Mouse (Mus musculus) regulatory T cell (primary cell): ENCODE results near the gene Bckdha.

Experiments used
- in situ Hi-C: fragments of 300-600 bp; cut with MboI, MseI; formaldehyde crosslinking; loops from one replicate; pipeline ENCODE4 v1.15.1; 2025; ENCODE audit warnings: high pct_unique_total_duplicates

Bckdha gene

GRCm38 (mm10) chr7:25683474-25684180, 24.8 kb upstream of the Bckdha start:
- in situ Hi-C loops: loop anchor here (10.0 to 25.0 kb wide), 2 partner anchors 1309 to 1504 kb away; partner anchors contain the start of genes BC024978, Gm21983, Kcnn4 and Mia

DNA sequence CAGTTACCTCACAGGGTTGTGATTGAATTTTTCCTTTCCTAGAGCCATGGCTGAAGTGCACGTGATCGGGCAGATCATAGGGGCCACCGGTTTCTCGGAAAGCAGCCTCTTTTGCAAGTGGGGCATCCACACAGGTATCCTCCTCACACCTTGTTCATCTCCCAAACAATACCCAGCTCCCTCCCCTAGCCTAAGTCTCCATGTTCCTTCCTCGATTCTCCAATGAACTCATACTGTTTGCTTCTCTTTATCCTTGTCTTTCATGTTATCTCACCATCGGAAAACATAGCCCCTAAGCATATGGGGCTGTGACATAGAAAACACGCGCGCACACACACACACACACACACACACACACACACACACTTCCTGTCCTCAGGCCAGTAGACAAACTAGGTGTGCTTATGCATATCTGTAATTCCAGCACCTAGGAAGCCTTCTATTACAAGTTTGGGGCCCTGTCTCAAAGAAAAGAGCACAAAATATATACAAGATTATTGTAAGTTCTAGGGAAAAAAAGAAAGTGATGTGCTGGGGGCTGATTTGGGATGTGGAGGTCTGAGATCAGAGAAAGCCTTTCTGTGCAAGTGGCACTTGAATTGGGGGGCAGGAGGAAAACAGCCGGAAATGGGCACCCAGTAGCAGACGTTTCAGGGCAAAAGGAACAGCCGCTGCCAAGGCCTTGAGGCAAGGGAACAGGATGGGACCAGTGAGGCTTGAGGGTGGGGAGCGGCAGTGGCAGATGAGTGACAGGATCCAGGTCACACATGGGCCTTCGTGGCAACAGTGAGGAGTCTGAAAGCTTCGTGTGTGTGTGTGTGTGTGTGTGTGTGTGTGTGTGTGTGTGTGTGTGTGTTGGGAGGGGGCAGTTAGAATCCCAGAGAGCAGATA, 22.8 kb upstream of the Bckdha start:
- in situ Hi-C loops: loop anchor here (10.0 to 25.0 kb wide), 2 partner anchors 1307 to 1506 kb away; partner anchors contain the start of genes BC024978, Gm21983, Kcnn4 and Mia

- in situ Hi-C loops: loop anchor here (10.0 to 25.0 kb wide), 2 partner anchors 1306 to 1507 kb away; partner anchors contain the start of genes BC024978, Gm21983, Kcnn4 and Mia
Observed at GRCm38 (mm10) chr7:25680514-25681258, 21.9 kb upstream of the Bckdha start, which contains the start of gene B9d2. TSS of gene B9d2 (plus strand) at chr7:25680780.

DNA sequence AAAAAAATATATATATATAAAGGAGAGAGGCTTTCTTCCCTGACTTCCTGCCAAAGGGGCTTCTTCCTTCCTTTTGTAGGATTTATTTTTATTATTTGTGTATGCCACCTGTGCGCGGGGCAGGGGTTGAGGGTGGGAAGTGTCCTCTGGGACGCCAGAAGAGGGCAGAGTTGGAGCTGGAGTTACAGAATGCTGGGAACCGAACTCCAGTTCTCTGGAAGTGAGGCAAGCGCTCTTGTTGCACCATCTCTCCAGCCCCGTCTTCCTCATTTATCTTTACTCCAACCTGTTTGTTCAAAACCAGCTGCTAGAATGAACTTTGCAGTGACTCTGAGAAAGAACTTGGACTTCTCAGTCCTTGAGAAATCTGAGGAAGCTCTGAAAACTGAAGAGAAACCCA, 21.2 kb upstream of the Bckdha start:
- in situ Hi-C loops: loop anchor here (10.0 to 25.0 kb wide), 2 partner anchors 1305 to 1507 kb away; partner anchors contain the start of genes BC024978, Gm21983, Kcnn4 and Mia

- in situ Hi-C loops: loop anchor here (25.0 kb wide), 1 partner anchor 1510 kb away; the partner anchor contains the start of genes BC024978, Gm21983, Mia and Rab4b
Observed at GRCm38 (mm10) chr7:25677013-25677412, 18.2 kb upstream of the Bckdha start.

DNA sequence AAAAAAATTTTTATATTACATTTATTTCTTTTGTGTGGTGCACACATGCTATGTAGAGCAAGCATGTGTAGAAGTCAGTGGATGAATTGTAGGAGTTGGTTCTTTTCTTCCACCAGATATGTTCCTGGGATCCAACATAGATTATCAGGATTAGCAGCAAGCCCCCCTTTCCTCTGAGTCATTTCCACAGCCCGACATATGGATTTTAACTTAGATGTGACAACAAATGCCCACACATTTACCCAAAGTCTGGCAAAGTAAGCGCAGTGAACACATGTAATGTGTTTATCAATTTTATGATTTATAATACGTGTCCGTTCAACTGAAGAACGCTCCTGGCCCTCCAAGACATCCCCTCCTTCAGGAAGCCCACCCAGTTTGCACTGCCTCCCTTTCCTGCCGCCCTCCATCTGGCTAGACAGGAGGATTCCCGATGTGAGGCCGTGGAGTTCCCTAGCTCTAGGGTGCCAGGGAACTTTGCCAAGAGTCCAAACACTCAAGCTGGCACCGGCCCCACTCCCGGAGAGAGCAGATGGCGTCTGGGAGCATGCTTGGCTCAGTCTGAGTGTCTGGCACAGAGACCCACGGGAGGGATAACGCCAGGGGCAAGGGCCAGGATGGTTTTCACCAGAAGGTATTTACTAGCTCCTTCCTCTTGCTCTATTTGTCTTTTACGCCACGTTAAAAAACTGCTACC, 17.5 kb upstream of the Bckdha start:
- in situ Hi-C loops: loop anchor here (25.0 kb wide), 1 partner anchor 1511 kb away; the partner anchor contains the start of genes BC024978, Gm21983, Mia and Rab4b

DNA sequence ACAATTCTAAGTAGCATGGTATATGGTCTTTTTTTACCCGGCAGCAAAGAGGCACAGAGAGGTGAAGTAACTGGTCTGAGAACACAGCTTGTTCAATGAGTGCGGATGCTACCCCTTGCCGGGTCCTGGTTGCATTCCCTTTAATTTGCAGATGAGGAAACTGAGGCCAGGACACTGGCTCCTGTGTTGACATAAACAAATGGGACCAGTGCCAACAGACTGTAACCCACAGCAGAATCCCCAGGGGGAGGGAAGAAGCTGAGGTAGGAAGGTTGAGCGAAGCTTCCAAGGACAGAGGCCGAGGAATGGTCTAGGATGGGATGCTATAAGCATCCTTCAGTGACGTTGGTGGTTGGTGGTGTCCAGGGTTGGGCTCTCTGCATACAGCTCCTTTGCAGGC, 16.6 kb upstream of the Bckdha start:
- in situ Hi-C loops: loop anchor here (25.0 kb wide), 1 partner anchor 1512 kb away; the partner anchor contains the start of genes BC024978, Gm21983, Mia and Rab4b

DNA sequence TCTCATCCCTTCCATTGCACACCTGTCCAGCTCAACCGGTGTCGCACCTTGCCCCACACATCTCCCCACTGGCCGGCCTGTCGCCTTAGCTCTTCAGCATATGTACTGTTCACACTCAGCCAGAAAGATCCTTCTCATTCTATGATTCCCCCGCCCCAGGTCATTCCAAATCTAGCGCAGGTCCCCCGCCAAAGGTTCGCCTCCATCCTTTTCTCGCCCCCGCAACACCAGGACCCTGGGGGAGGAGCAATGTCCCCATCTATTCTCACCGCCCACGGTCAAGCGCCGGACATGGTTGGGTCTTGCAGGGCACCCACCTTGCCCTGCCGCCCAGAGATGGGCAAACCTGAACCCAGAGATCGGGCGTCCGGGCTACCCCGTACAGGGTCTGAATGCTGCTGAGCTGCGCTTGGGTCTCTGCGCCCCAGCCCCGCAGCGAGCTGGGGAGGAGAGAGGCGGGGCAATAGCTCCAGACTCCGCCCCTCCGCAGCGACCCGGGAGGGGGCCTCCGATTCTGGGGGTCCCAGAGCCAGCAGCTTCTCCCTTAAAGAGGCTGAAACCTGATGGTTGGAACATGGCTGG, 16.0 kb upstream of the Bckdha start, which contains the start of gene Tmem91:
Tmem91 (minus strand) TSS at position 448 of the 582 bp plus-strand sequence.
- in situ Hi-C loops: loop anchor here (25.0 kb wide), 1 partner anchor 1512 kb away; the partner anchor contains the start of genes BC024978, Gm21983, Mia and Rab4b

- in situ Hi-C loops: no loop called here
Observed at GRCm38 (mm10) chr7:25674297-25674696, 15.5 kb upstream of the Bckdha start.

- in situ Hi-C loops: no loop called here
Observed at GRCm38 (mm10) chr7:25672442-25672841, 13.7 kb upstream of the Bckdha start.

- in situ Hi-C loops: no loop called here
Observed at GRCm38 (mm10) chr7:25671686-25672085, 12.9 kb upstream of the Bckdha start.

DNA sequence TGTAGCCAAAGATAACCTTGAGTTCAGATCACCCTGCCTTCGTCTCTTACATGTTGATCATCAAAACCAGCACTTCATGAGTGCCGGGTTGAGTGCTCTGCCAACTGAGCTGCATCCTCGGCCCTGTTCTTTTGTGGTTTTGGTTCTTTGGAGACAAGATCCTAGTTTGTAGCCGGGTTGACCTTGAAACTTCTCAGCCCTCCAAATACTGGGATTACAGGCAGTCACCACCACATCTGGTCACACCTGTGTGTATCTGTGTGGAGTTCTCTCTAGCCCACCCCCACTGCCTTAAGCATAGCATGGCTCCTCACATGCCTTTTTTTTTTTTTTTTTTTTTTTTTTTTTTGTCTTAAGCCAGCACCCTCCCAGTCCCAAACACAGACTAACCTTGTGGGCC, 11.3 kb upstream of the Bckdha start:
- in situ Hi-C loops: no loop called here

DNA sequence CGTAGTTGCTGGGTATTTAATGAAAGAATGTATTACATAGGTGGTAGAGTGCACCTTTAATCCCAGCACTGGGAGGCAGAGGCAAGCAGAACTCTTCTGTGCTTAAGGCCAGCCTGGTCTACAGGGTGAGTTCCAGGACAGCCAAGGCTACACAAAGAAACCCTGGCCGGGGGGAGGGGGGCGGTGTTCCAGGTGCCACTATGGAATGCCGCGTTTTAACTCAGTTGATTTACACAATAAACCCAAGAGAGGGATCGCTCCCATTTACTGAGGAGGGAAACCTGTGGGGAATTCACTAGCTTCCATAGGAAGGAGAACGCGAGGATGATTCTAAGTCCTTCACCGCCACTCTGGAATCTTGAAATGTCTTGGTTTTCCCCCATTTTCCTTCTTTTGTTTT, 10.8 kb upstream of the Bckdha start:
- in situ Hi-C loops: no loop called here

DNA sequence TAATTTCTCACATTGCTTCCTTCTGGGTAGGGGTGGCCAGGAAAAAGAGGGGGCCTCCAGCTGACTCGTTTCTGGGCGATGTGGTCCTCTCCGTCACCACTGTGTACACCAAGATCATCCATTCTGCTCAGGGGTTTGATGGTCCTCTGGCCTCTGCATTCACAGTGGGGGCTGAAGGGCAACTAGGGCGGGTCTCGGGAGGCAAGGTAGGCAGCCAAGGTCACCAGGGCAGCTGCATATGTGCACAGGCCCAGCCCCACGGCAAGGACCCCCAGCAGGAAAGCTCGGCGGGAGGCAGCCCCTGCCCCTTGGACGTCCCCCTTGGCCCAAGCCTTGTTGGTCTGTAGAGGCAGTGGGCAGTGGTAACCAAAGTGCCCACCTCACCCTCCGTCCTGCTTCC, 10.4 kb upstream of the Bckdha start:
- in situ Hi-C loops: no loop called here

- in situ Hi-C loops: no loop called here
Observed at GRCm38 (mm10) chr7:25666381-25666780, 7.6 kb upstream of the Bckdha start.

DNA sequence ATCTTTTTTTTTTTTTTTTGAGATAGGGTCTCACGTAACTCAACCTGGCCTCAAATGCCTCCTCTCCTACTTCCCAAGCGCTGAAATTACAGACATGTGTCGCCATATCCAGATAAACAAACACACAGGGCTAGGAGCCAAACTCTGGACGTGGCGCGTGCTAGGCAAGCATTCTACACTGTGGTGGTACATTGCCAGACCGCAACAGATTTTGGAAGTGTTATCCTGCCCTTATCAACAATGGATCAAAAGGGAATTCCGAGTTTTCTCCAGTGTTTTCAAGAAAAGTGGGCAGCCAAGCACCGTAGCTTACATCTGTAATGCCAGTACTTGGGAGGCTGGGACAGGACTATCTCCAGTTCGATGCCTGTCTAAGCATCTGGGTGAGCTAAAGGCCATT, 996 bp downstream of the Bckdha start:
- in situ Hi-C loops: loop anchor here (5.0 kb wide), 1 partner anchor 35 kb away; no protein-coding TSS in a partner anchor

DNA sequence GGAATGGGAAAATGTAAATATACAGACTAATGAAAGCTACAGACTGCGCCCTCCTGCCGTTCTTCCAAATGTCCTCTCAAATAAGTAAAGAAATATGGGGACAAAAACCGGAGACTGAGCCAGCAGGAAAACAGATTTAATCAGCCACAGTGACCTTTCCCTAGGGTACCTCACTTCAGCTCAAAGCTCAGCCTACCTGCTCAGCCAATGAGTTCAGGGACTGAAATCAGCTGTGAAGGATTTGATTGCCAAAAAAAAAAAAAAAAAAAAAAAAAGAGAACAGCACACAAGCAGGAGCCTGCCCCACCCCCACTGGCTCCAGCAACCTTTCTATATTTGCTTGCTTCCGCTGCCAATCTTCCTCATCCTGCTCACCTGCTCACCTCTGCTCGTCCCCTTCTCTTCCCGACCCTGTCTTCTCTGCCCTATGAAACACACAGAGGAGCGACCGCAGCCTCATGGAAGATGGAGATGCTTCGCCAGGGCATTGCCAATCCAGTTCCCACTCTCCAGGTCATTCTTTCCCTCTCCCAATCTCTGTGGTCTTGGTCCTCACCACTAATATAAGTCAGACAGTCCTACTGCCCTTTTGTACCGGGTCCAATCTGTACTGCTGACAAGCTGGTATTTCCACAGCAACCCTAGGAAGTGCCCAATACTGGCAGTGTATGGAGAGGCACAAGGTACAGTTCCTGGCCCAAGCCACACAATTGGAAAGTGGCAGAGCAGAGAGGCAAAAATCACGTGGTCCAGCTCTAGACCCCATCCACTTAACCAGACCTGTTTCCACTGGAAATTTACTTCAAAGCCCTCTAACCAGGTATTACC, 3.0 kb downstream of the Bckdha start:
- in situ Hi-C loops: loop anchor here (5.0 kb wide), 1 partner anchor 34 kb away; no protein-coding TSS in a partner anchor

DNA sequence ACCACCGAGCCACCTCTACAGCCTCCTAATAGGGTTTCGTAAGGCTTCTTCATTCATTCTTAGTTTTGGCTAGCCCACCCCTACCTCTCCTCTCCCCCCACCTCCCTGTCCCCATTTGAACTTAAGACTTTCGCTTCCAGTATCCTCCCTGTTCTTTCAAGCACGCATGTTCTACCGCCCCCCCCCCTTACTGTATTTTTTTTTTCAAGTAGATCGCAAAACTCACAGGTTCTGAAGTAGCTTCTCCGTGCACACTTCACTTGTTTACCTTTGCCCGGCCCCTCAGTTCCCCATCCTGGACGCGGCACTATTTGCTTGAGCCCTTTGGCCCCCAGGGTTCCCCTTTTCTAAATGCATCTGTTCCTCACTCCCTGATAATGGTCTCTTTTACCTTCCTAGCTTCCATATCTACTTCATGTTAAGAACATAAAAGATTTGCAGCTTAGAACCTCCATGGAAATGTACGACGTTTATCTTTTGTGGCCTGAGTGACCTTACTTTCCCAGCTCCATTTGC, 6.5 kb downstream of the Bckdha start:
- in situ Hi-C loops: no loop called here

DNA sequence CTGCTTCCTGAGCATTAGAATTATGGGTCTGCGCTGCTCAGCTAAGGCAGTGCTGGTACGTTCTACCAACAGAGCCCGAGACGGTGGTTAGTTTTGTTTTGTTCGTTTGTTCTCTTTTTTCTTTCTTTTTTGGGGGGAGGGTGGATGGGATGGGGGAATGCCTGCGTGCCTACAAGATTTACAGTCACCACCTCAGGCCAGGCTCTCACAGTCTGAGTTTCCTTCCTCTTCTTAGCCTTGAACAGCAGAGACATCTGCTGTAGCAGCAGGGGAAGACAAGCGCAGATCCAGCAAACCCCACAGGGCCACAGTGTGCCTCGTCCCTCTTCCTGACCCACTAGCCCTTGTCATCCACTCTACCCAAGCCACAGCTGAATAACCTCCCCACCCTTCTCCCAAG, 7.5 kb downstream of the Bckdha start:
- in situ Hi-C loops: no loop called here
